Mouse (Mus musculus) lung, postnatal 10 days (tissue): Measurements from ENCODE around the gene Olfr1002.
"Not testable (repeated sequence)": the region's sequence is repeated elsewhere in the genome, so short reads cannot be mapped to it uniquely, and the experiment has no call there.

Experiments used
- DNase-seq: peaks from one replicate; pipeline ENCODE4 v3.0.0; 2021

Olfr1002 gene

DNA sequence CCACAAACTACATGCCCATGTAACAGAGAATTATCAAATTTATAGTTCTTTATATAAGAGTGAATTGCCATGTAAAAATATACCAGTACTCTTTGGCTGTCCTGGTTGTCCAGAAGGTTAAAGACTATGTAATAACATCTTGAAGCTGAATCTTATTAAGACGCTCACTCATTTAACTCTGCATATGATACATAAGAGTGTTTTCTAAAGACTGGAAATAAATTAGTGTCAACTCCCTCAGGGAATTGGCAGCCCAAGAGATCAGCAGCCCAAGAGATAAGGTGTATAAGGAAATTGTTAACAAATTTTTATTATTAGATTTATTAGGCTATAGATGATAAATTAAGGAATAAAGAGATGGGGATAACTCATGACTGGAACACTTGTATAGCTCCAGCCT lies at the start of gene Olfr1002:
Olfr1002 (minus strand) TSS at position 101 of the 400 bp plus-strand sequence.
- DNase-seq: no peak

DNA sequence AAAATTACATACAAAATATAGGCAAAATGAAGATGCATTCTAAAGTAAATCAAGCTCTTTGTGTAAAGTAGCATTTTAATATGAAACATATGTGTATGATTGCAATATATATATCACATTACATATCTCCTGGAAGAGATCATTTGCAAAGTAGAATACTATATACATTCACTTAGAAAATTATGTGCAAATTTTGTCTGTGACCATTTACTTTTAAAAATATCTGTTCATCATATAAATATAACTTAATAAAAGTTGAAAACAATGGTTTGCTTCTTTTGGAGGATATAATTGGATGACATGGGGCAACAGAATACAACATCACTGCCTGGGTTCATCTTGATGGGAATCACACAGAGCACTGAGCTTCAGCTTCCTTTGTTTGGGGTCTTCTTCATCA lies 38.6 kb upstream of the Olfr1002 start, which contains the start of gene Olfr1008:
Olfr1008 (plus strand) TSS at position 301 of the 400 bp plus-strand sequence.
- DNase-seq: no peak

DNA sequence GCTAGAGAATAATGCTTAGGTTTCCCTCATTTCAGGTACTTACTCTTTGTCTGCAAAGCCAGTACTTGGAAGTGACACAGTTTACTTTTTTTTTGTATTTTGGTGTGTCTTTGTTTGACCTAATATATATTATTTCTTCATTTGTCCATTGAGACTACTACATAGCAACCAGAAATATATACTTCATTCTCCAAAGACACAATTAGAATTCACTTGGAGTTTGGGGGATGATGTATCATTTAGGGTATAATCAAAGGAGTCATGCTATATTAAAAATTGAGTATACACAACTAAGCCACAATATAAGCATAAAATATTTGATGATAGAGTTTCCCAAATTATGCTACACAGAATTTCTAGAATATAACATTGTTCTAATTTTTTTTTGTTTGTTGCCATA lies 28.2 kb upstream of the Olfr1002 start, which contains the start of gene Olfr1006:
Olfr1006 (minus strand) TSS at position 101 of the 400 bp plus-strand sequence.
- DNase-seq: no peak

DNA sequence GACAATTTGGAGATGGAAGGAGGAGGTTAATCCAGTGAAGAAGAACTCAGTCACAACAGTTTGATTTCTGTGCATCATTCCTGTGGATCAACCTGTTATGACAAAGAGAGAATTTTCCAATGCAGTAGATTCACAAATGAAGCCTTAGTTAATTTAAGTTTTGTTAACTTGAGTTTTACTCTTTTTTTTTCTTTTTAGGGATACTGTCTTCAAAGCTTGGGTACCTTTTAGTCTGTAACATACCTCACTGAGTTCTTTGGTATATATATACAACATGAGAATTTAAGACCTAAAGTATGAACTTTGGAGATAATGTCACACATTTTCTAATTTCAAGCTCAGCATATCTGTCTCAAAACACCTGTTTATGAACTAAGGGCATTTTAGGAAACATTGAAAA lies 13.9 kb upstream of the Olfr1002 start, which contains the start of gene Olfr154:
Olfr154 (minus strand) TSS at position 101 of the 400 bp plus-strand sequence.
- not testable (repeated sequence) for DNase-seq

GRCm38 (mm10) chr2:85611803-85612202 lies 38.7 kb downstream of the Olfr1002 start, which contains the start of gene Olfr1000:
TSS of gene Olfr1000 (minus strand) at chr2:85611903.
- no peak for DNase-seq
